Comparison of ENCODE assay signal across 10 mouse cellular contexts in the genomic region with DNA sequence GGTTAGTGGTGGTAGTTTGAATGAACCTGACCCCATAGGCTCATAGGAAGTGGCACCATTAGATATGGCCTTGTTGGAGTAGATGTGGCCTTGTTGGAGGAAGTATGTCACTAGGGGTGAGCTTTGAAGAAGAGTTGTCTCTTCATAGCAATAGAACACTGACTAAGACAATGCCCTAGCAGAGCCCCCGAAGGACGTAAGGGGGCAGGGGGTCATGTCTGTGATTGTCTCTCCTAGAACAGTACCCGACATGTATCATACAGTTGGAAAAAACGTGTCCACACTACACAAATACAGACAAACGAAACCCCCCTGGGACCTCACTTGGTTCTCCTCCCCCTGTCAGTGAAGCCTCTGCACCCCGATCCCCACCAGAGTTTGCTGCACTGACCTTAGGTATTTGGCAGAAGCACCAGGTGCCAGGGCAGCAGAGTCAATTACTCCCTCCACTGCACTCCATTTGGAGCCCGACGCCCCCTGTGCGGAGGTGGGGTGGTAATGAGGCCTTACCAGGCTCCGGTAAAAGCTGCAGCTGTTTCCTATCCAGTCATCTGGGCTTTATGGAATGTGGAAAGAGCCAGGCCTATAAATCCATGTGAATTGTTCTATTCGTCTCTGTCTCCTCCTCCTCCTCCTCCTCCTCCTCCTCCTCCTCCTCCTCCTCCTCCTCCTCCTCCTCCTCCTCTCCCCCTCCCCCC. TPM values are rescaled to one million over a fixed set of nuclear protein-coding genes. Genes with fewer than 3 reads are reported as not detected.
DNase-seq lines count a peak whose midpoint lies in the region; ATAC-seq lines count a peak whose summit lies in the region.
"Had no signal": no experiment of that assay in that cellular context is flagged by ENCODE, and none has a peak within 500 bp of the region (broad histone marks: within the 10 kb centered on the region; RNA-seq: fewer than 3 reads in every experiment).

No protein-coding gene starts in this region.

- H3K9ac ChIP-seq in kidney, embryonic 16.5 days (replicated peaks; ENCODE audit: low read length): no peak overlapping the region
- H3K9ac ChIP-seq in hindbrain, embryonic 15.5 days: no peak overlapping the region
- H3K9ac ChIP-seq in midbrain, embryonic 14.5 days (replicated peaks; ENCODE audit: low read length): no peak overlapping the region
- no peak overlapping the region for H3K9ac ChIP-seq in forebrain, embryonic 15.5 days (replicated peaks)
- H3K9ac ChIP-seq: liver, embryonic 12.5 days had no signal

- peaks cover 5% of the 10 kb centered on the region; the same call in 1 of the 2 replicates for H3K9me3 ChIP-seq in kidney, embryonic 16.5 days (ENCODE audit: low read length)
- no peaks in the 10 kb centered on the region for H3K9me3 ChIP-seq in hindbrain, embryonic 15.5 days
- H3K9me3 ChIP-seq in midbrain, embryonic 14.5 days (ENCODE audit: control insufficient read depth, low read length): peaks cover 5% of the 10 kb centered on the region; the same call in 1 of the 2 replicates
- H3K9me3 ChIP-seq in forebrain, embryonic 15.5 days: no peaks in the 10 kb centered on the region
- H3K9me3 ChIP-seq: liver, embryonic 12.5 days had no signal

- H3K36me3 ChIP-seq in kidney, embryonic 16.5 days (ENCODE audit: insufficient read depth, low read length): no peaks in the 10 kb centered on the region
- H3K36me3 ChIP-seq in hindbrain, embryonic 15.5 days: no peaks in the 10 kb centered on the region
- H3K36me3 ChIP-seq in midbrain, embryonic 14.5 days (ENCODE audit: control insufficient read depth, insufficient read depth, low read length): no peaks in the 10 kb centered on the region
- H3K36me3 ChIP-seq in forebrain, embryonic 15.5 days: no peaks in the 10 kb centered on the region
- H3K36me3 ChIP-seq: liver, embryonic 12.5 days had no signal

- H3K27ac ChIP-seq in kidney, embryonic 16.5 days (ENCODE audit: low read length): peak overlapping the region; percentile 54
- H3K27ac ChIP-seq in hindbrain, embryonic 15.5 days (replicated peaks): no peak overlapping the region
- H3K27ac ChIP-seq in midbrain, embryonic 14.5 days (replicated peaks; ENCODE audit: low read depth, low read length): 0 out of 2 replicates have a peak overlapping the region, but pooled peaks have one; percentile 37
- no peak overlapping the region for H3K27ac ChIP-seq in forebrain, embryonic 15.5 days (replicated peaks)
- H3K27ac ChIP-seq: liver, embryonic 12.5 days had no signal

- peaks cover 24% of the 10 kb centered on the region for H3K4me1 ChIP-seq in kidney, embryonic 16.5 days (ENCODE audit: insufficient read depth, low read length)
- H3K4me1 ChIP-seq in hindbrain, embryonic 15.5 days (replicated peaks): 0 out of 2 replicates have a peak, but pooled peaks cover 3% of the 10 kb centered on the region
- peaks cover 2% of the 10 kb centered on the region; the same call in 1 of the 2 replicates for H3K4me1 ChIP-seq in midbrain, embryonic 14.5 days (ENCODE audit: control insufficient read depth, insufficient read depth, low read length)
- no peaks in the 10 kb centered on the region for H3K4me1 ChIP-seq in forebrain, embryonic 15.5 days

- no peak overlapping the region for H3K4me3 ChIP-seq in kidney, embryonic 16.5 days (ENCODE audit: low read length)
- H3K4me3 ChIP-seq in hindbrain, embryonic 15.5 days: no peak overlapping the region
- no peak overlapping the region for H3K4me3 ChIP-seq in midbrain, embryonic 14.5 days (replicated peaks; ENCODE audit: low read depth, low read length)
- H3K4me3 ChIP-seq in forebrain, embryonic 15.5 days: no peak overlapping the region
- H3K4me3 ChIP-seq: liver, embryonic 12.5 days had no signal

- 14% methylated on average over 11 of the region's 11 CpGs for WGBS in kidney, embryonic 16.5 days
- WGBS in hindbrain, embryonic 15.5 days: 27% methylated on average over 11 of the region's 11 CpGs
- 38% methylated on average over 11 of the region's 11 CpGs for WGBS in midbrain, embryonic 14.5 days
- 43% methylated on average over 11 of the region's 11 CpGs for whole genome bisulfite sequencing in forebrain, embryonic 15.5 days

- peak overlapping the region; percentile 36 for H3K4me2 ChIP-seq in kidney, embryonic 16.5 days (replicated peaks; ENCODE audit: low read depth, low read length)
- no peak overlapping the region for H3K4me2 ChIP-seq in hindbrain, embryonic 15.5 days
- H3K4me2 ChIP-seq in midbrain, embryonic 14.5 days (ENCODE audit: low read length): no peak overlapping the region
- H3K4me2 ChIP-seq in forebrain, embryonic 15.5 days (replicated peaks): no peak overlapping the region
- H3K4me2 ChIP-seq: liver, embryonic 12.5 days had no signal

- ATAC-seq in kidney, embryonic 16.5 days (ENCODE audit: low FRiP score, low TSS enrichment): peak; percentile 88
- ATAC-seq in hindbrain, embryonic 15.5 days (ENCODE audit: low FRiP score, low read depth): 0 out of 2 replicates have a peak, but pooled peaks have one; percentile 21
- ATAC-seq in midbrain, embryonic 14.5 days (ENCODE audit: low FRiP score, low TSS enrichment): peak; percentile 8; the same call in 1 of the 2 replicates
- ATAC-seq in forebrain, embryonic 15.5 days (replicated peaks): no peak
- ATAC-seq: liver, embryonic 12.5 days had no signal

- intact Hi-C loops in heart, postnatal 25 days (cut with DNase I): no loop called here

- no peak for DNase-seq in kidney, adult 18-20 months
- peak; percentile 40 for DNase-seq in embryo, embryonic 11.5 days (ENCODE audit: low read depth, low spot score)
- DNase-seq in midbrain, embryonic 14.5 days: peak; percentile 46
- no peak for DNase-seq in heart, postnatal 25 days (ENCODE audit: low spot score)
- no peak for DNase-seq in natural killer cell, adult 2 months (ENCODE audit: low spot score in 2 of 2)
- DNase-seq: thymus, adult 18-20 months had no signal

- H3K27me3 ChIP-seq in kidney, embryonic 16.5 days (ENCODE audit: insufficient read depth, low read length): no peaks in the 10 kb centered on the region
- no peaks in the 10 kb centered on the region for H3K27me3 ChIP-seq in hindbrain, embryonic 15.5 days
- H3K27me3 ChIP-seq in midbrain, embryonic 14.5 days (ENCODE audit: control insufficient read depth, insufficient read depth, low read length): no peaks in the 10 kb centered on the region
- no peaks in the 10 kb centered on the region for H3K27me3 ChIP-seq in forebrain, embryonic 15.5 days
- H3K27me3 ChIP-seq: liver, embryonic 12.5 days had no signal

RNA-seq across cellular contexts. Expression of a gene that starts 10.7 kb away (rescaled TPM):
- 3.9 and 5.8 TPM in 2 replicates for polyA plus RNA-seq in kidney, embryonic 16.5 days (2015; fragmentation: Nextera tagmentation; extraction: Ambion mirVana)
- 30.5 and 36.8 TPM in 2 replicates for polyA plus RNA-seq in hindbrain, embryonic 15.5 days (2015; fragmentation: Nextera tagmentation; extraction: Ambion mirVana)
- polyA plus RNA-seq in midbrain, embryonic 14.5 days (2014; fragmentation: Nextera tagmentation; extraction: Ambion mirVana): 58.6 and 68.8 TPM in 2 replicates
- total RNA-seq in heart, postnatal 25 days (2021): 1 to 10 TPM; 1.2 TPM
- 33.7 and 34.0 TPM in 2 replicates for polyA plus RNA-seq in forebrain, embryonic 15.5 days (2015; fragmentation: Nextera tagmentation; extraction: Ambion mirVana)

Comparison
In these comparisons a context has a peak if more than half of its experiments do, and no peak if none do; other contexts are left out.
1. H3K27ac ChIP-seq: peak in kidney, embryonic 16.5 days (single experiment) and midbrain, embryonic 14.5 days (single experiment); none in hindbrain, embryonic 15.5 days (single experiment) and forebrain, embryonic 15.5 days (single experiment).
2. DNase-seq: peak in embryo, embryonic 11.5 days (single experiment) and midbrain, embryonic 14.5 days (single experiment); none in kidney, adult 18-20 months (single experiment), heart, postnatal 25 days (single experiment) and natural killer cell, adult 2 months (0 of 2).